Mouse (Mus musculus): Measurements from ENCODE around the gene Gm2a.

Gene Gm2a

DNA sequence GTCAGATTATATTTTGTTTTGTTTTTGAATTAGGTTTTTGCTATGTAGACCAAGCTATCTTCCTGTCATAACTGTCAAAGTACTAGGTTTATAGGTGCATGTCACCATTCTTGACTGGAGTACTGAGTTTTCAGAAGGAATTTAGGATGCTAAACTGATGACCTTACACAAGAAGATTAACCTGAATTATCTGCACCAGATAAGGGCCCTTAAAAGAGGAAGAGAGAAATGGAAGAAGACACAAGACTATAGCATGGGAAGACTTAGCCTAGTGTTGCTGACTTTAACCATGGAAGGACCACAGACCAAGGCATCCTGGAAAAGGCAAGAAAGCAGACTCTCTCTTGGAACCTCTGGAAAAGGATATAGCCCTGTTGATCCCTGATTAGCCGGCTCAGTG is 35.3 kb downstream of the Gm2a start:
- no peak for DNase-seq

DNA sequence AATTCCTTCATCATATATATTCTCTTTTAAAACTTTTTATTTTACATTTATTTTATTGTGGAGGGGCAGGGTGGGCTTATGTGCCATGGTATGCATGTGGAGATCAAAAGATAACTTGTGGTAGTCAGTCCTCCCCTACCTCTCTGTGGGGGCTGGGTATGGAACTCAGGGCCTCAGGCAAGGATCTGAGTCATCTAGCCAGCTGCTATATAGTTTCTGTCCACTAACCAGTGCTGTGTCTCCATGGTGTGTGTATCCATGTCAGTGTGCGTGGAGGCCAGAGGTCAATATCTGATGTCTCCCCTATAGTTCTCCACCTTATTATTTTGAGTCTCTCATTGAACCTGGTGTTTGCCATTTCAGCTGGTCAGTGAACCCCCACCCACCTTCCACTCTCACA is 36.5 kb downstream of the Gm2a start:
- no peak for DNase-seq

DNA sequence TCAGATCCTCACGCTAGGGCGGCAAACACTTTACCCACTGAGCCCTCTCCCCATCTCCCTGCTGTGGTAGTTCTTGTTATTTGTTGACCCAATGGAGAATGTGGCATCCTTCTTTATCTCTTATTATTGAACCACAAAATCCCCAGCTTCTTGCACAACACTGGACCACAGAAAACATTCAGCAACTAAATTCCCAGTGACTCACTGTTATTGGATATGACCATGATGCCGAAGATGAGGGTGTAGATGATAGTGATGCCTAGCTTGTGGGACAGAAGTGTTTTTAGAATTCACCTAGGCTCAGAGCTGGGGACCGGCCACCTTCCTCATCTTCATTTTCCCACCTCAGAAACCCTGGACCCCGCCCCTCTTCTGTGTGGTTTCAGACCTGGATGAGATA is 37.0 kb downstream of the Gm2a start:
- no peak for DNase-seq

DNA sequence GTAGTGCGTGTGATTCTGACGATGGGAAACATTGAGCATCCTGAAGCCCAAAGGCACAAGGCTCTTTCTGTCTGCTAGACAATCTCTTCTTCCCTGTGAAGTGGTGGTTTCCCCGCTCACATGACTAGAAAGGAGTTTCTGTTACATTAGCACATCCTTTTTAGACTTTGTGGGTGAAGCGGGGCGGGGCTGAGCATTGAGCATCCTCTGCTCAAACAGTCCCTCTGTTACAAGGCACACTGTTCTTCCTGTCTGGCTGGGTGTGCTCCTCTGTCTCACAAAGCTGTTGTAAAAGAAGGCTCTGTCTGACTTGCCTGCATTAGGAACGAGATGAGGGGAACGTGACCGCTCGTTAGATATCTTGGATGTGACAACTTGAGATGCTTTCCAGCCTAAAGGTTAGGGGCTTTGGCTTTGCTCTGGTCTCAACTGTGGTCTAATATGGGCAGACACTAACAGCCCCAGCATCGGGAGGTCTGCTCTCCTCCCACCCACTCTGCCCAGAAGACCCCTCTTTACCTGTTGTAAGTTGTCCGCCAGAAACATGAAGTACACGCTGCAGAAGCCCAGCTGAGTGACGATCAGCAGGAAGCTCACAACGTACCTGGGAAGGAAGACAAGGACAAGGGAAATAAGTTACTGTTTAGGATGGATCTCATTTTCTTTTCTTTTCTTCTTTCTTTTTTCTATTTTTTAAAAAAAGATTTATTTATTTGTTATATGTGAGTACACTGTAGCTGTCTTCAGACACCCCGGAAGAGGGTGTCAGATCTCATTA is 39.0 kb downstream of the Gm2a start:
- DNase-seq: no peak

DNA sequence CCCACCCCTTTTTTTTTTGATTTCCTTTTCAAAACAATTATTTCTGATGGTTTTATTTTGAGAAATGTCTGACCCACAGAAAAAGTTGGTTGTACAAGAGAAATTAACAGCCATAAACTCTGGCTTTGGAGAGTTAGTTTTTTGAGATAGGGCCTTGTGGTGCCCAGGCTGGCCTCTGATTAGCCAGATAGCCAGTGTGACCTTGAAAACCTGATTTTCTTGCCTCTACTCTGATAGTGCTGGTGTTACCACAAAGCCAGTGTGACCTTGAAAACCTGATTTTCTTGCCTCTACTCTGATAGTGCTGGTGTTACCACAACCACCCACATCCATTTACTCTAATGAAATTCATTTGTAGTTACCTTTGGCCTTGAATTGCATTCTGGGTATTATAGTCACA is 39.7 kb downstream of the Gm2a start:
- no peak for DNase-seq

DNA sequence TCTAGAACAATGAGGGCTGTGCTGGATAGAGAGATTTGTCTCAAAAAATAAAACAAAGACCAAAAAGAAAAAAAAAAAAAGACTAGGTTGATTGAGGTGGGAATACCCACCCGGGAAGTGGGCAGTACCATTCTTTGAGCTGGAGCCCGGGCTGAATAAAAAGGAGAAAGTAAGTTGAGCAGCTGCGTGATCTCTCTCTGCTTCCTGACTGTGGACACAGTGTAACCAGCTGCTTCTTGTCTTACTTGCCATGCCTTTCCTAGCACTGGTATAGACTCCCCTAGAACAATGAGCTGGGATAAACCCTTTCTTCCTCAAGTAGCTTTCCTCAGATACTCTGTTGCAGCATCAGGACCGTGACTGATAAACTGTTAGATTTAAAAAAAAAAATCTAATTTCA is 43.6 kb downstream of the Gm2a start:
- no peak for DNase-seq

DNA sequence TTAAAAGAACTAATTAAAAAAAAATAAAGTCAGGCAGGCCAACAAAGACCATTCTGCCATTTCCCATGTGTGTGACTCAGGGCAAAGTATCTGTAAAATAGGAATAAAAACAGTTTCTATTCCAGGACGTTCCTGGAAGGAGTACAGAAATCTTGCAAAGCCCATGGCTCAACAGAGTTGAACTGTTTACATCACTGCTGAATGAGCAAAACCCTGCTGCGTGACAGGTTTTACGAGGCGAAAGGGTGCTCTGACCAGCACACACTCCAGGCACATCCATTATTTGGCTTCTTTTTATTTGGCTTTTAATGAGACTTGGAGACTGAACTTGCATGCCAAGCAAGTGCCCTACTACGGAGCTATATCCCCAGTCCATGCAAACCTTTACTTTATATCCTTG is 46.1 kb downstream of the Gm2a start:
- no peak for DNase-seq

DNA sequence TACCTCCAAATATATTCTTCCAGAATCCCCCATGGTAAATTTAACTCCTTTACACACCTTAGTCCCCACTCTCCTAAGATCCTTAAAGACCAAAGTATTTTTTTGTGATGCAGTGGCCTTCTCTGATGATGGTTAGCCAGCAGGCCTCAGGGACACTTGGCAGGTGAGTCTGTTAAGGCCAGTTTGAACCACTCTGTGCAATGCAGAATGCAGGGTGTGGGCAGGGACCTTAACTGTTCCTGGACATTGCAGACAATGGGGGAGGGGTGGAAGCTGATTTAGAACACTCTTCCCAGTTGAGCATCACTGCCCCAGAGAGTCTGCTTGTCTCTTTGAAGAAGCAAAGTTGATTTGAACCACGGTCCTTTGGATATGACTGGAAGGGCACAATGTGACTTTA is 48.9 kb downstream of the Gm2a start:
- DNase-seq: no peak

DNA sequence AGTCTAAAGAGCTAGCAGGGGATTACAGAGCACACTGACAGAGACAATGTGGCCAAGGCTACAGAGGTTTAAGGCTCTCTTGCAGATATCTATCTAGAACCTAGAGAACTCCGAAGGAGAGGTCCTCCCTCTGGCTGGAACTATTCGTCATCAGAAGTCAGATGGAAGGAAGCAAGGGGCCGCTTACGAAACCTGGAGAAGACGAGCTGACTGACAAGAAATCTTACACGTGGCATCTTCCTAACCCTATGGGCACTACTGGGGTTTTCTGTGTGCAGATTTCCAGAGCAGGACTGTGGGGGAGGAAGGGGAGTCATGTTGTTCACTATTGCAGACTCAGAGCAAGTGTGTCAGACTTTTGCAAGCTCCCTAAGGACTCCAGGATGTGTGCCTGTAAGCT is 49.5 kb downstream of the Gm2a start:
- no peak for DNase-seq

DNA sequence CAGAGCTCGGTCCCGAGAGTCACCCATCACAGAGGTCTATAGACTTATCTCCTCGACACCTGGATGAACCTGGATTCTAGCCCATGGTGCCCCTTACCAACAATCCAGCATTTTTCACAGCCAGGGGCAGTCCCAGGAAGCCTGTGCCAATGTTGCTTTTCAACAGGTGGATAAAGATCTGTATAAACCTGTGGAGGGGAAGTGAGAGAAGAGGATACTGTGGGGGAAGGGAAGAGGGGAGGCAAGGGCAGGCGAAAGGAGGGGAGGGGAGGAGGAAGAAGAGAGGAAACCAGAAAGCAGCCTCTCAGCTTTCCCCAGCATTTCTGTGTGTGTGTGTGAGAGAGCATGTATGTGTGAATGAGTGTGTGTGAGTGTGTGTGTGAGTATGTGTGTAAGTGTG is 50.5 kb downstream of the Gm2a start:
- no peak for DNase-seq

DNA sequence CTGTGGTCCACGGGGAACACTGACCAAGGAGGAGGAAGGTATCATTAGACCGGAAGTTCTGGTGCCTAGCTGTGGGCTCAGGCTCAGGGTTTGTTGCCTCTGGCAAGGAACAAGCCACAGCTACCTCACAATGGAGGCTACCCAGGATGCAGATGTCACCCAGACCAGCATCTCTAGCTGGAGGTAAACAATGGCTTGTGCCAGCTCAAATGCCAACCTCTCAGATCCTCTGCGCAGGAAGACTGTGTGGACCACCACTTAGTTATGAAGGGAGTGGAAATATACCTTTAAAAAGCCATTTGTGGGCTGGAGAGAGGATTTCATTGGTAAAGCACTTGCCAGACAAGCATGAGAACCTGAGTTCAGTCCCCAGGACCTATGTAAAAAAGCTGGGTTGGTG is 53.7 kb downstream of the Gm2a start, which contains the start of gene Slc36a3:
Gene Slc36a3 (minus strand): TSS at position 101 of the 400 bp plus-strand sequence.
- no peak for DNase-seq

DNA sequence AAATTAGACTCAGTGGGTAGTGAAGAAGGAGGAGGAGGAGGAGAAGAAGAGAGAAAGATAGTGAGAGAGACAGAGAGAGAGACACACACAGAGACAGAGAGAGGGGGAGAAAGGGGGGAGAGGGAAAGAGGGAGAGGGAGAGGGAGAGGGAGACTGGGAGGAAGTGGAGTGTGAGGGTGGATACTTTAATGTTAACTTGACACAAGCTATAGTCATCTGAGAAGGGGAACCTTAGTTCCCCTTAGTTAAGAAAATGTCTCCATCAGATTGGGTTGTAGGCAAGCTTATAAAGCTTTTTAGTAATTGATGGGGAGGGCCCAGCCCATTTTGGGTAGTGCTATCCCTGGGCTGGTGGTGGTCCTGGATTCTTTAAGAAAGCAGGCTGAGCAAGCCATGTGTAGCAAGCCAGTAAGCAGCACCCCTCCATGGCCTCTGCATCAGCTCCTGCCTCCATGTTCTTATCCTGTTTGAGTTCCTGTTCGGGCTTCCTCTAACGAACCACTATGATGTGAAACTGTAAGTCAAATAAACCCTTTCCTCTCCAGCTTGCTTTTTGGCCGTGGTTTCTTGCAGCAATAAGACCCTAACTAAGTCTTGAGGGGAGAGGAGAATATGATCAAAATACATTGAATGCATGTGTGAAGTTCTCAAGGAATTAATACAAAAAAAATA is 56.6 kb downstream of the Gm2a start:
- no peak for DNase-seq

DNA sequence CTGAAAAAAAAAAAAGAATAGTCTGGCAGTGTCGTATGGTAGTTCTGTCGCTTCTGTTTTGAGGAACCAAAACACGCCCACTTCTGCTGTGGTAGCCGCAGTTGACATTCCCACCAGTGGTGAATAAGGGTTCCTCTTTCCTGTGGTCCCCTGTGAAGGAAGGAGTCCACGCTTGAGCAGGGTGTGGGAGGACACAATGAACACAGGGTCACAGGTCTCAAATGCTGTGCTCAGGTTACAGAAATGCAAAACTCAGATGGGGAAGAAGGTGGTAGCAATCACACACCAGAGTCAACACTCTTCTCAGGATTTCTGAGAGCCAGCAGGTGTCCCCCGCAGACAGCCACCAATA is 57.1 kb downstream of the Gm2a start:
- DNase-seq: no peak

DNA sequence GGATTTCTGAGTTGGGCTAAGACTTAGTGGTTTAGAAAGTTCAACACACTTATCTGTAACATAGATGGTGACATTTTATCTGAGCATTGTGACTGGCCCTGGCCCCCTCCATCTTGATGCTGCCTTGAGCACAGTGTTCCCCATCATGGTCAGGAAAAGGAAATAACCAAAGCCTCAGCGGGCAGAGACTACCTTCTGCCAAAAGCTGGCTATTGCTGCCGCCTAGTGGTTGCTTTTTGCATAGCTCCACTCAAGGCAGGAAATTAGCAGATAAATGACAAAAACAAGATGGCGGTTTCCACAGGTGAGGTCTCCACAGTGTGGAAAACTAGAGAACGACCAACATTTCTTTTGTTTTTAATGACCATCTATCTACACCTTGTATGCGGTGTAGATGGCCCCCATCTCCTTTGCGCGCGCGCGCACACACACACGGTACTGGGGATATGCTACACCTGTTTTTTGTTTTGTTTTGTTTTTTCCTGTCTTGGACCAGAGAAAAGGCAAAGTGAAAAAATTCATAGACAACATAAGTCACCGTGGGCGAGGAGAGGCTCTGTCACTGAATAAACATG is 61.0 kb downstream of the Gm2a start:
- DNase-seq: peak; percentile 79 to 85
